Mouse (Mus musculus): ENCODE data around the gene Rasgef1b. TPM values are rescaled to one million over a fixed set of nuclear protein-coding genes. Genes with fewer than 3 reads are reported as not detected.
A peak's percentile ranks its signal among the peaks of the same experiment; 100 is the strongest.

The Rasgef1b gene
- polyA plus RNA-seq, 1 experiment from 2014 or later, result 16.3 TPM

DNA sequence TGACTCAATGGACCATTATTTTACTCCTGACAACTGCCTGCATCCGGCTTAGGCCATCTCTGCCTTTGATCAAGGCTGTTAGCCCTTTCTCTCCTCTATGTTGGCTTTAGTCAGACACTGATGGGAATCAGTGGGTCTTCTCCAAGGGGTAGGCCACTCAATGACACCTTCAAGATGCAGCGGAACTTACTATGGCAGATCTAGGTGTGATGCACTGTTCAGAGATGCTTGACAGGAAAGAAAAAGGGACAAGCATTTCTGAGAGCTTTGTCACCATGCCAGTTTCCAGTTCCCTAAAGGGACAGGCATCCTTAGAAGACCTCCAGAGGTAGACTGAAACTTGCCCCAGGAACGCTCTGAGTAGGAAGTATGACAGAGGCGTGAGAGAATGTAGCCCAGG lies 306.0 kb downstream of the Rasgef1b start:
- Histone ChIP-seq H3K4me3 (no peak overlapping the region), H3K4me2 (no peak overlapping the region), H3K9ac (no peak overlapping the region), H3K27ac (no peak overlapping the region), H3K27me3 (no peaks in the 10 kb centered on the region), H3K36me3 (no peaks in the 10 kb centered on the region), H3K9me3 (no peaks in the 10 kb centered on the region), H3K4me1 (peaks cover 10% of the 10 kb centered on the region)
- WGBS, result 89% methylated on average over 4 of the region's 4 CpGs
- ATAC-seq (ENCODE audit: borderline replicate concordance, extremely low read depth, low FRiP score, low TSS enrichment), result no peak

DNA sequence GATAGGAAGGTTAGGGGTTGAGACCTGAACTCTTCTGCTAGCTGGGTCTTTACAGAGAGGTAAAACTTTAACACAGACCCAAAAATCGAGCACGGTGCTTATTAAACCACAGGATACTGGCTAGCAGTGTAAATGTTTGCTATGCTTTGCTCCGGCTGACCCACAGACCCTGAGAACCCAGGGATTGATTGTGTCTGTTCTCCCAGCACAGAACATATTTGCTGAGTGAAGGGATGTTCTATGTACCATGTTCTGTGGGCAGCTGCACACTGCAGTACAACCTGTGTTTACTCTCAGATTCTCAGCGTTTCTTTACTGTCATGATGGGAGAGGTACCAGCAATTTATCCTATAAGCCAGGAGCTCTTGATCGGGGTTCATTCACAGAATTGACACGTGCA lies 306.8 kb downstream of the Rasgef1b start:
- Histone ChIP-seq H3K27me3 (no peaks in the 10 kb centered on the region), H3K36me3 (no peaks in the 10 kb centered on the region)
- WGBS, result 65% methylated on average over 6 of the region's 6 CpGs

DNA sequence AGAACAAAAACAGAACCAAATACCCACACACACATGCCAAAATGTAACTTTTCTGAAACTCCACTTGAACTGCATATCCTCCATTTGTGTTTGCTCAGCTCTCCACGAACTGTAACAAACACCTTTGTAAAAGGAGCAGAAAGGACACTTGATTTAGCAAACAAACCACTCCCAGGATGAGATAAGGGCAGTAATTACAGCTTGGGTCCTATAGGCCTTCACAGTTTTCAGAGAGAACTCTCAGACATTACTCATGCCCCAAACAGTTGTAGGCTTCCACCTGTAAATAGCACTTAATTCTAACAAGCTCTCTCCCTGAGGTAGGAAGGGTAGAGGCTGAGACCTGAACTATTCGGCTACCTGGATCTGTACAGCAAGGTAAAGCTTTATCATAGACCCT lies 309.0 kb downstream of the Rasgef1b start:
- Histone ChIP-seq H3K27me3 (no peaks in the 10 kb centered on the region), H3K9ac (no peak overlapping the region), H3K27ac (peak overlapping the region; percentile 42), H3K4me1 (peaks cover 9% of the 10 kb centered on the region), H3K9me3 (no peaks in the 10 kb centered on the region), H3K36me3 (no peaks in the 10 kb centered on the region), H3K4me3 (no peak overlapping the region), H3K4me2 (no peak overlapping the region)
- peak; percentile 62 for ATAC-seq (ENCODE audit: borderline replicate concordance, extremely low read depth, low FRiP score, low TSS enrichment)
- 34% methylated on average over 2 of the region's 2 CpGs for WGBS

More for the DNA sequence above, 306.8 kb downstream of the Rasgef1b start:
- peaks cover 9% of the 10 kb centered on the region for H3K4me1 ChIP-seq
- H3K9me3 ChIP-seq, result no peaks in the 10 kb centered on the region
- H3K4me3 ChIP-seq, result no peak overlapping the region
- ATAC-seq (ENCODE audit: borderline replicate concordance, extremely low read depth, low FRiP score, low TSS enrichment), result no peak
- no peak overlapping the region for H3K4me2 ChIP-seq
- no peak overlapping the region for H3K27ac ChIP-seq
- no peak overlapping the region for H3K9ac ChIP-seq

- Histone ChIP-seq H3K27ac (no peak overlapping the region), H3K4me2 (no peak overlapping the region), H3K27me3 (no peaks in the 10 kb centered on the region), H3K4me1 (peaks cover 9% of the 10 kb centered on the region), H3K36me3 (no peaks in the 10 kb centered on the region), H3K9ac (no peak overlapping the region), H3K4me3 (no peak overlapping the region), H3K9me3 (no peaks in the 10 kb centered on the region)
- 82% methylated on average over 21 of the region's 21 CpGs for WGBS
- no peak for ATAC-seq (ENCODE audit: borderline replicate concordance, extremely low read depth, low FRiP score, low TSS enrichment)
Observed at GRCm38 (mm10) chr5:99416902-99417301, 312.0 kb downstream of the Rasgef1b start.

GRCm38 (mm10) chr5:99415676-99416075 lies 313.2 kb downstream of the Rasgef1b start:
- no peaks in the 10 kb centered on the region for H3K36me3 ChIP-seq
- H3K27me3 ChIP-seq, result no peaks in the 10 kb centered on the region
- H3K4me1 ChIP-seq, result peaks cover 9% of the 10 kb centered on the region
- H3K4me3 ChIP-seq, result no peak overlapping the region
- H3K27ac ChIP-seq, result no peak overlapping the region
- H3K9ac ChIP-seq, result no peak overlapping the region
- H3K9me3 ChIP-seq, result no peaks in the 10 kb centered on the region
- no peak for ATAC-seq (ENCODE audit: borderline replicate concordance, extremely low read depth, low FRiP score, low TSS enrichment)
- WGBS, result 89% methylated on average over 12 of the region's 12 CpGs
- no peak overlapping the region for H3K4me2 ChIP-seq

GRCm38 (mm10) chr5:99415049-99415448 lies 313.8 kb downstream of the Rasgef1b start:
- Histone ChIP-seq H3K9me3 (no peaks in the 10 kb centered on the region), H3K4me3 (no peak overlapping the region), H3K4me2 (no peak overlapping the region), H3K27me3 (no peaks in the 10 kb centered on the region), H3K27ac (no peak overlapping the region), H3K36me3 (no peaks in the 10 kb centered on the region), H3K4me1 (peaks cover 8% of the 10 kb centered on the region), H3K9ac (no peak overlapping the region)
- ATAC-seq (ENCODE audit: borderline replicate concordance, extremely low read depth, low FRiP score, low TSS enrichment), result no peak
- 75% methylated on average over 2 of the region's 2 CpGs for WGBS

DNA sequence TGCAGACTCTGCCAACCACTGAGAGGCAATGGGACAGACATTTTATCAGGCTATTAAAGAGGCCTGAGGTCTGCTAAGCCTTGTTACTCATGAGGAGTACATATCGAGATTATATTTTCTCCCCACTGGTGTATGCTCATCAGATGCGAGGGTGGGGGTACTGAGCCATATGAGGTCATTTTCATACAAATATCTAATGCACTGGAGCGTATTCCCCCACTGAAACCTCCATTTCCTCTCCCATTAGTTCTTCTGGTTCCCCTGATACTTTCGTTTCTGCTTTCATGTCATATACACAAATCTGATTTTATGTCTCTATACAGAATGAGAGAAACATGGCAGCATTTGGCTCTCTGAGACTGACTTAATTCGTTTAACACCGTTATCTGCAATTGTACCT lies 314.6 kb downstream of the Rasgef1b start:
- no peak overlapping the region for H3K9ac ChIP-seq
- WGBS, result 92% methylated on average over 6 of the region's 6 CpGs
- no peak overlapping the region for H3K4me2 ChIP-seq

GRCm38 (mm10) chr5:99413851-99414250 lies 315.0 kb downstream of the Rasgef1b start:
- WGBS, result 74% methylated on average over 1 of the region's 1 CpGs
- H3K36me3 ChIP-seq, result no peaks in the 10 kb centered on the region
- no peak overlapping the region for H3K9ac ChIP-seq
- no peaks in the 10 kb centered on the region for H3K9me3 ChIP-seq
- H3K27ac ChIP-seq, result no peak overlapping the region
- no peak overlapping the region for H3K4me2 ChIP-seq
- no peak overlapping the region for H3K4me3 ChIP-seq
- peaks cover under 1% of the 10 kb centered on the region for H3K4me1 ChIP-seq
- no peaks in the 10 kb centered on the region for H3K27me3 ChIP-seq
- no peak for ATAC-seq (ENCODE audit: borderline replicate concordance, extremely low read depth, low FRiP score, low TSS enrichment)

More for the DNA sequence above, 314.6 kb downstream of the Rasgef1b start:
- Histone ChIP-seq H3K4me3 (no peak overlapping the region), H3K27me3 (no peaks in the 10 kb centered on the region), H3K4me1 (peaks cover 5% of the 10 kb centered on the region), H3K36me3 (no peaks in the 10 kb centered on the region), H3K9me3 (no peaks in the 10 kb centered on the region), H3K27ac (no peak overlapping the region)
- ATAC-seq (ENCODE audit: borderline replicate concordance, extremely low read depth, low FRiP score, low TSS enrichment), result no peak

DNA sequence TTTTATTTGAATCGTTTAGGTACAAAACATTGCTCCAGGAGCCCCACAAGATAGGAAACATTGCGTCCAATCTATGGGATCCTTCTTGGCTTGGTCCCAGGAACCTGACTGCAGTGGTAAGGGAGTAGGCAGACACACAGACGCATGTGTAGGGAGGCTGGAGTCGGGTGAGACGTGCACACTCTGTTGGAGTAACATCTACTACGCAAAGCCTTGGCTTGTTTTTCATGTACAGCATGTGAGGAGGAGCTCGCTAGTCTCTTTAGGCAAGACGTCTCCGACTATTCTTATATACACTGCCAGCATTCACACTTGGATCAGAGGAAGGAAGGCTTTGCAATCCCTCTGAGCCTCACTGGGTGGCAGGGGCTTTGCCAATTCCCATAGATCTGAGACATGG lies 315.5 kb downstream of the Rasgef1b start:
- H3K4me2 ChIP-seq, result no peak overlapping the region
- H3K4me3 ChIP-seq, result no peak overlapping the region
- no peak for ATAC-seq (ENCODE audit: borderline replicate concordance, extremely low read depth, low FRiP score, low TSS enrichment)
- no peaks in the 10 kb centered on the region for H3K4me1 ChIP-seq
- no peak overlapping the region for H3K27ac ChIP-seq
- H3K36me3 ChIP-seq, result no peaks in the 10 kb centered on the region
- no peaks in the 10 kb centered on the region for H3K27me3 ChIP-seq
- no peak overlapping the region for H3K9ac ChIP-seq
- 83% methylated on average over 9 of the region's 9 CpGs for WGBS
- H3K9me3 ChIP-seq, result no peaks in the 10 kb centered on the region

GRCm38 (mm10) chr5:99404403-99405170 lies 324.3 kb downstream of the Rasgef1b start:
- no peak overlapping the region for H3K9ac ChIP-seq
- no peak overlapping the region for H3K27ac ChIP-seq
- ATAC-seq (ENCODE audit: borderline replicate concordance, extremely low read depth, low FRiP score, low TSS enrichment), result no peak
- H3K4me3 ChIP-seq, result no peak overlapping the region
- no peaks in the 10 kb centered on the region for H3K36me3 ChIP-seq
- H3K4me1 ChIP-seq, result peaks cover 9% of the 10 kb centered on the region
- H3K4me2 ChIP-seq, result no peak overlapping the region
- H3K27me3 ChIP-seq, result no peaks in the 10 kb centered on the region
- 78% methylated on average over 11 of the region's 11 CpGs for WGBS
- H3K9me3 ChIP-seq, result no peaks in the 10 kb centered on the region

GRCm38 (mm10) chr5:99403325-99403724 lies 325.5 kb downstream of the Rasgef1b start:
- Histone ChIP-seq H3K4me3 (no peak overlapping the region), H3K4me2 (no peak overlapping the region), H3K9me3 (no peaks in the 10 kb centered on the region), H3K36me3 (no peaks in the 10 kb centered on the region), H3K4me1 (peaks cover 9% of the 10 kb centered on the region), H3K27me3 (no peaks in the 10 kb centered on the region), H3K27ac (no peak overlapping the region), H3K9ac (no peak overlapping the region)
- no peak for ATAC-seq (ENCODE audit: borderline replicate concordance, extremely low read depth, low FRiP score, low TSS enrichment)
- 50% methylated on average over 5 of the region's 5 CpGs for WGBS

DNA sequence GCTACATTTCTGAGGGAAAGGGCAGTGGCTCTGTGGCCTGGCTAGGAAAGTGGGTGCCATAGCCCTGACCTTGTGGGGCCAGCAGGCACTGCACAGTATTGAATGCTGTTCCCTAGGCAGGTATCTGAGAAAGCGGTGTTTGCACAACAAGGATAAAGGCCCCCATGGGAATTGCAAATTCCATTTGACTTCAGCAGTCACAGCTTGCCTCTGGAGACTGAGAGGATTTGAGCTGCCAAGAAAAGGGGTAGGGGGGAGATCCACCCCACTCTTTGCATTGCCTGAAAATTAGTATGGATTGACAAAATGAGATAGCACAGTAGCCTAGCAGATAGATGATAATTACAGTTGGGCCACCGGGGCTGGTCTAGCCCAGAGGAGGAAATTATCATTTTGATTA lies 326.1 kb downstream of the Rasgef1b start:
- no peaks in the 10 kb centered on the region for H3K9me3 ChIP-seq
- no peaks in the 10 kb centered on the region for H3K27me3 ChIP-seq
- no peak overlapping the region for H3K4me2 ChIP-seq
- no peaks in the 10 kb centered on the region for H3K36me3 ChIP-seq
- peaks cover 9% of the 10 kb centered on the region for H3K4me1 ChIP-seq
- no peak overlapping the region for H3K27ac ChIP-seq
- H3K9ac ChIP-seq, result no peak overlapping the region
- no peak overlapping the region for H3K4me3 ChIP-seq
- no peak for ATAC-seq (ENCODE audit: borderline replicate concordance, extremely low read depth, low FRiP score, low TSS enrichment)
- 39% methylated on average over 2 of the region's 2 CpGs for WGBS
